Mouse (Mus musculus) G1E-ER4 (cell line): ENCODE measurements around the gene Pax7. TPM values are rescaled to one million over a fixed set of nuclear protein-coding genes. Genes with fewer than 3 reads are reported as not detected.

Experiments
- GATA1 ChIP-seq: IDR thresholded peaks from one replicate; pipeline ENCODE4 v1.8.0; 2012; ENCODE audit warnings: low read length, inconsistent platforms
- polyA plus RNA-seq: library from polyadenylated mRNA; stranded (reverse); fragments of >175 nt; gene quantifications from 2 replicates; pipeline ENCODE4 v1.2.3, GENCODE M21; 2012

The Pax7 gene
- polyA plus RNA-seq, 1 experiment, result not detected

DNA sequence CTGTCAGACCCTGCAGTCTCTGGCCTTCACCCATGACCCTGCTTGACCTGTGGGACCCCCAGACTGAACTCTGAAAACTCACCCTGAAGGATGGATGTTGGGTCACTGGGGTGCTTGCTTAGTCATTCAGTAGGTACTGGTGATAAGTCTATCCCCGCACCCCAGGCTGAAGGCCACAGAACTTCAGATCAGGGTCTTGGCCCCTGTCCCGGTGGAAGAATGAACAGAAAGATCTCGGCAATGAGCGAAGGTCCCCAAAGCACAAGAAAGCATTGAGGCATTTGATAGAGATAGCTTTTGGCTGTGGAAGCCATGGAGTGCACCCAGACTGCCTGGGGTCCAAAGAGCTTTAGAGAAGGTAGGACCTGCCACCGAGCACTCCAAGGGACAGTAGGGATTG lies 82.4 kb downstream of the Pax7 start:
- TF ChIP-seq GATA1, result no peak

DNA sequence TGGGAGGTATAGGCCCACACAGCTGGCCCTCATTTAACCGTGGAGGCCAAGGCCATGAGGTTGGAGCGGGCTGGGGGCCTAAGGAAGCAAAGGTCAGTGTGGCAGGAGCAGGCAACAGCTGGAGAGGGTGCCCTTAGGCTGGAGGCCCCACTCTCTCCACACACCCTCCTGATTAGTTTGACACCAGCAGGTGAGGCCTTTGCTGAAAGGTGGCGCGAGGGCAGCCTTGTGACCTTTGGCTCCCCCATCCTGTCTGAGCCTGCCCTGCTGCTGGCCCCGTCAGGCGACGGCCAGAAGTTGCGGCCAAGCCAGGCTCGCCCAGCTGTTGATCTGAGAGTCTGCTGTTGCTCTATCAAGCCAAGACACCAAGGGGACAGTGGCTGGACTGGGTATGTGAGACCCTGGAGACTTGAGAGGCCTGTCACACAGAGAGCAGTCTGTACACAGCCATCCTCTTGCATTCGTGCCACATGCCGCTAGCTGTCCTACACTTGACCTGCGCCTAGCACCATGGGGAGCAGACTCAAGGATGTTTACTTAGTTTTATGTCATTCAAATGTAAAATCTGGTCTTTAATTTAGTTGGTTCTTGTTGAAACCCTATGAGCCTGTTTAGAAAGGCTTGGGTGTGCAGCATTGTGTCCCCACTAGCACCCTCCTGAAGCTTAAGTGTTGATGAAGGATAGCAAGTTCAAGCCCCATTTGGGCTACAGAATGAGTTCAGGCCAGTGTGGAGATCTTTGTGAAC lies 86.0 kb downstream of the Pax7 start:
- TF ChIP-seq GATA1, result no peak

DNA sequence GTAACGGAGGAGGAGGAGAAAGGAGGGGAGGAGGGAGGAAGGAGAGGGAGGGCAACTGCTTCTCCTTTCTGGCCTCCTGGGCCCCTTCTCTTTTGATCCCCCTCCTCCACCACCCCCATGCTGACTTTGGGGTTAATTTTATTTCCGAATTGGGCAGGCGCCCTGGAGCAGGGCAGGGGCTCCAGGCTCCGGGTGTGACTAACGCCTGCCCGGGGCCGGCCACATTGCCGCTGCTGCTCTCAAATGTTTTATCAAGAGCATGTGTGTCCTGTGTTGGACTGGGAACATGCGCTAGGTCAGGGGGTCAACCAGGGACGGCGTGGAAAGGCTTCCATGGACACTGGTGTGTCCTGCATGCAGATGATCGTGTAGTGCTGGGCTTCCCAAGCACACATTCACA lies 87.2 kb downstream of the Pax7 start:
- no peak for TF ChIP-seq GATA1

DNA sequence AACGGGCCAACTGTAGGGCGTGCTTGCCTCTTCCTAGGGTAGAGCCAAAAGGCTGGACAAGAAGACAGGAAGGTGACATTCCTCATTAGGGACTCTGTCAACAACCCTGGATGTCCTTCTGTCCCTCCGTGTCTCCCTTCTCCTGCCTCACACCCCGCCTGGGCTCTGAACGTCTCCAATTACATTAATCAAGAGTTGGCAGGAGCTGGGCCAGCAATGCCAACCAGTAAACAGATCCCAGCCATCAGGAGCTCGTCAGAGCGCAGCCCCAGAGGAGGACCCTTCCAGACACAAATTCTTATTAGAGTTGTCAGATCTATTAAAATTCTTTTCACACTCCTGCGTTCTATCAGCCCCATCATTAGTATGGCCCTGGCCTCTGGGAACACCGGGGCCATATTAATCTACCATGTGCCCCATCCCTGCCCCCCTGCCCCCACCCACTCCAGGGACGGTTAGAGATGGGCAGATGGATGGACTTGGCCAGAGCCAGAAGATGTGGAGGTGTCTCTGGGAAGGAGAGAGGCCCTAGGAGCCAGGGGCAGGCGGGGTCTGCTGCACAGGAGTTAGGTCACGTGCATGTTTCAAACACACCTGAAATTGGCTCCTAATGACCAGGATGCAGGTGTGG lies 88.4 kb downstream of the Pax7 start:
- TF ChIP-seq GATA1, result no peak

DNA sequence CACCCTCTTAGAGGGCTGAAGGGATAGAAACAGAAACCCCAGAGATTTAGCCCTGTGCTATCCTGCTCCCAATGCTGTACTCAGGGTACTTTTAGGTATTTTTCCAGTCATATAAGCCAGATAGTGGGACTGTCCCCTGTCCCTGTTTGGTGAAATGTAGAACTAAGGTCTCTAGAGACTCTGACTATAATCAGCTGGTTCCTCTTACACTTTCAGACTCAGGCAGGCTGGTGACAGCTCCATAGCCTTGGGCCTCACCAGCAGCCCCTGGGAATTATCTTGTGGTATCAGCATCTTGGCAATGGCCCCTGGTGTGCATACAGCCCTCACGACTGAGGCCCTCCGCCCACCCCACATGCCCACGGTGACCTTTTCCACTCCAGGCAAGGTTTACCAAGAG lies 89.7 kb downstream of the Pax7 start:
- no peak for TF ChIP-seq GATA1

DNA sequence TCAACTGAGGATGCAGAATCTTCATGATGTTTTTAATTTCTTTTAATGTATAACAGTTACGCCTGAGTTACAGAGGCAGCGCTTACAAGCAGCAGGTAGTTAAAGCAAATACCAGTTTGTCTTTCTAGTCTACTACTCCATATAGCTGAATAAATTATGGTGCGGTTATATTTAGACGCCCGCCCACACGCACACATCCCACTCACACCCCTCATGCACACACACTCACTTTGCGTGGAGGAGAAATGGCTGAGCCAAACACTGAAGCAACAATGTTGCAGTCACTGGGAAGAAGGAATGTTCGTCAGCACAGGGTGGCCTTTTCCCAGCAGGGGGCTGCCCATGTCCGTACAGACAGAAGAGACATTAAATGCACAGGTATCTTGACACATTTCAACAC lies 96.3 kb downstream of the Pax7 start:
- no peak for TF ChIP-seq GATA1

DNA sequence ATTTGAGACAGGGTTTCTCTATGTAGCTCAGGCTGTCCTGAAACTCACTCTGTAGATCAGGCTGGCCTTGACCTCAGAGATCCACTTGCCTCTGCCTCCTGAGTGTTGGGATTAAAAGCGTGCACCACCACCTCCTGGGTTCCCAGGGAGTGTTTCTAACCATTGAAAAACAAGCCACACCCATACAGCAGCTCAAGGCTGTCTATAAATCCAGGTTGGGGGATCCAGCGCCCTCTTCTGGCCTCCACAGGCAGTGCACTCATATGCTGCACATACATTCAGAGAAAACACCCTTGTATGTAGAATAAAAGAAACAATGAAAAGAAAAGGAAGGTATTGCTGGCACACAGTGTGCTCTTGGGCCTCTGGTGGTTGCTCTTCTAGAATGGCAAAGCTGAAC lies 106.2 kb downstream of the Pax7 start:
- no peak for TF ChIP-seq GATA1

DNA sequence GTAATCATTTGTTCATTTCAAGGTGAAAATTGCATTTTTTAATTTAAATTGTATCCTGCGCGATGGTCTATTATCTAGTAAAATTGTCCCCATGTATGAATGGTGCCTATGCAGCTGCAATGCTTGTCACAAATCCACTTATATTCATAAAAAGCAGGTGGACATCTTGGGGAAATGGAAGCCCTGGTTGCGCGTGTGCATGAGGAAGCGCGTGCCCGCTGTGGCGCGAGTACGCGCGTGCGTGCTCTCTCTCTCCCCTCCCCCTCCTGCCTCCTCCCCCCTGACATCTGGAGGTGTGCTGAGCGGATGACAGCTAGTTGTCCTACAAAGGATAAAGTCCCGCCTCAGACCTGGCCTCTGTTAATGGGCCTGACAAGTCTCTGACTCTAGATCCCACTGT lies 107.9 kb downstream of the Pax7 start:
- TF ChIP-seq GATA1, result no peak

DNA sequence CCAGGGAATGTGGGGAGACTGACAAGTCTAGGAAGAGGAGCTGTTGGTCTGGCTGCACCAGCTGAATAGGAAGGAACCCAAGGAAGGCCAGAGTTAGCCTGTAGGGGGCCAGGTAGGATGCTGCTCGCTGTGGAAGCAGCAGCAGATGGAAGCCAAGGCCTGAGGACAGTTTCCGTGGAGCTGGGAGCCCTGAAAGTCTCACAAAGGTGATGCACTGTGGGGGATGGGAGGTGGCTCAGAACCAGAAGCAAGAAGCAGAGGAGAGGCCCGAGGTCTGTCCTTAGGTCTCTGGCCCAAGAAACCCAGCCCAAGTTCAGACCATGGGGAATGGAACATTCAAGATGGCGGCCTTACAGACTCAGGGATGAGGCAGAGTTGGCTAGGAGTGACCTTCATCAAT lies 109.0 kb downstream of the Pax7 start:
- no peak for TF ChIP-seq GATA1

DNA sequence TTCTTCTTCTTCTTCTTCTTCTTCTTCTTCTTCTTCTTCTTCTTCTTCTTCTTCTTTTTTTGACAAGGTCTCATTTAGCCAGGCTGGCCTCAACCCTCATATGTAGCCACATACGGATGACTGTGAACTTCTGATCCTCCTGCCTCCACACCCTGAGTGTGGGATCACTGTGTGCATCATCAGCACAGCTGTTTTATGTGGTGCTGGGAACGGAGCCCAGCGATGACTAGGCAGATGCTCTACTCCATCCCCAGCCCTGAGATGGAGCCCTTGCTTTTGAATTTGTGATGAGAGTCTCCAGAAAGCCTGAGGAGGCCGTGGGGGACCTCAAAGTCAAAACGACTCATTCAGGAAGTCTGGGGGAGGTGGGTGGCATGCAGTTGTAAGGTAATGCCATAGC lies 114.3 kb downstream of the Pax7 start:
- TF ChIP-seq GATA1, result no peak

DNA sequence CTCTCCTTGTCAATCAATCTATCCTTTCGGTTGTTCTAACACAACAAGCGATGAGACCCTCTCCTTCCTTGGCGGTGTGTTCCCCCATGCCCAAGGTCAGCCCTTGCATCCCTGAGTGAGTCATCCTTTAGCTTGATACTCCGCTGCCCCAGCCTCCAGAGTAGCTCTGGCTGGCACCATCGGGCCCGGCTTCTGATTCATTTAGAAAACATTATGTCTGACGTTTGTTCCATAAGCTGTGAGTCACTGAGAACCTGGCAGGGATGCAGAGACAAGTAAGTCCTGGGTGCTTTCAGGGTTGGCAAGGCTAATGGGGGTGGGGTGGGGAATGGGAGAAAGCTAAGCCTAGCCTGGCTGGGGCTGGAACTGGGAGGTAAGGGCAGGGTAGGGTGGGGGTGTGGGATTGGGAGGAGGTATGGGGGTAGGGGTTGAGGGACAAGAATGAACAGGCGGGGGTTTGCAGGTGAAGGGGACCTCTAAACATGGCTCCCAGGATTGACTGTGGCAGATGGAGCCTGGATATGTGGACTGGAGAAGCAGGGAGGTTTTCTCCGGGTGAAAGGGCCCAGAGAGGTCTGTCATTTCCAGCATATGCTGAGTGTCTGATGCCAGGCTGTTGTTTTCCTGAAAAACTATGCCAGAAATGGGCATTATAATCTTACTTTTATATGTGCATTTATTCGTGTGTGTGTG lies 116.7 kb downstream of the Pax7 start:
- no peak for TF ChIP-seq GATA1

DNA sequence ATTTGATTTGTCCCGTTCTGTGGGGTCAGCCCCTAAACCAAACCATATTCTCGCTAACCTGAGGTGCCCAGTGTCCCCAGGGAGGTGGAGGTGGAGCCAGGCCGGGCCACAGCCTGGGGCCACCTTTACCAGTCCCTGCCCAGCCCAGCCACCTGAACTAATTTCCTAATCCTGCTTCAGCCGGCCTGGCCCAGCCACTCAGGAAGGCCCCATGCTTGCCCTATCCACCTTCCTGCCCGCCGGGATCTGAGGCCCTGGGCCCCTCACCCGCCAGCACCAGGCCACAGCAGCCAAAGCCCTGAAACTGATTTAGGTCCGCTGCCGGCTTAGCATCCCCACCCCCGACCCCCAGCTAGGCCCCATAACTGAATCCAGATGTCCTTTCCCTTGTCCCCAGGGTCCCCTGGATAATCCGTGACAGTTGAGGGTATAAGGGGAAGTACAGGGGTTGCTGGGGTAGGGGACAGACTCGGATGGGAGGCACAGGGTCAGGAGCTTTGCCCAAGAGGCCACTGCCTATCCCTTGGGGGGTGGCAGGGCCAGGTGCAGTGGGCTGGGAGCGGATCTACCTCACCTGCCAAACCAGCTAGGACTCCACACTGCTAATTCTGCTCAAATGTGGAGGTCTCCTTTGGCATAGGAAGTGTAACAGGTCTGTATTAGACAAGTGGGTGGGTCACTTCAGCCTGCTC lies 117.9 kb downstream of the Pax7 start:
- TF ChIP-seq GATA1, result no peak

DNA sequence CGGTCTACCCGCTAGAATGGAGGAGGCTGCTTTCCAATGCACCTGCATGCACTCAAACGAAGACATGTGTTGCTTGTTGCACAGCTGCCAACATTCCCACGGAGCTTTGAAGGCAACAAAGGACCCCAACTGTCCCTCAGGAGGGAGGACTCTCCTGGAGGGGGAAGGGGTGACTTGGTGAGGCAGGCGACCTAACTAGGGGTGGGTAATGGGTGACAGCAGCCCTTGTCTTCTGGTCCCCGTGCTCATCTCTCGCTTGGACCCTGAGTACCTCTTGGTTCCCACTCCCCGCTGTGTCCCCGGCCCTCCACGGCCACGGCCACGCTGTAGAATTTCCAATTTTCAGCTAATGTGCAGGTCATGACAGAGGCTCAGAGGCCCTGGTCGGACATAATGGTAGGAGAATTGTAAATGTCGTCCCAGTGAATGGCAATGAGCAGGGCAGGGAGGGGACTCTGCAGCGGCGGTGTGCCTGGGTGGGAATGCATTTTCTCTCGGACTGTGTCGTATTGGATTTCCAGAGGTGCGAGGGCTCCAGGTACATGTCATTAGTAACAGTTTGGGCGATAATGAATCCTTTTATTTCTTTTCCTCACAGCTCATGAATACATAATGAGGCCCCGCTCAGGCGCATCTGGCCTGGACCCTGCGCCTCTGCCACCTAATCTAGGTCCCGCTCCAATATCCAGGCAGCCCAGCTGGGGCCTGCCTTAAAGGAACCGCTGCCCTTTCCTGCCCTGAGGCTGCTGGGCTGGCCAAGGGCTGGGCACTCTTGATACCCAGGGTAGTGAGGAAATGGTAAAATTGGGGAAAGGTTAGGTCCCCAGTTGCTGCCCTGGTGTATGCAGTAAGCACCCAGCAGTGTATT lies 122.6 kb downstream of the Pax7 start:
- no peak for TF ChIP-seq GATA1

DNA sequence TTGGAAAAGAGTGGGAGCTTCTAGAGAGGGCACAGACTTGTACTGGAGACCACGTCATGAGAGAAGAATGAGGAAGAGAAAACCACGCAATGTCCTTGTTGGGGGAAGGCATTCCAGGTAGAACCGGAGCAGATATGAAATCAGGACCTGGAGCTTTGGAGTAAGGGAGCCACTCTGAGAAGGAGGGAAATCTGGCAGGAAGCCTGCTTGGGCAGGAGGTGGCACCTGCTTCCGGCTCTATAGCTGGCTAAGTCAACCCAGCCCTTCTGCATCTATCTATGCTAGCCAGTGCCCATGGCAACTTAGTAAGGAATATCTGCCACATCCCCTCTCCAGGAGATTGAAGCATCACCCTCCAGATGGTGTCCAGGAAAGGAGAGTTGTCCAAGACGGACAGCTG lies 127.3 kb downstream of the Pax7 start:
- no peak for TF ChIP-seq GATA1

DNA sequence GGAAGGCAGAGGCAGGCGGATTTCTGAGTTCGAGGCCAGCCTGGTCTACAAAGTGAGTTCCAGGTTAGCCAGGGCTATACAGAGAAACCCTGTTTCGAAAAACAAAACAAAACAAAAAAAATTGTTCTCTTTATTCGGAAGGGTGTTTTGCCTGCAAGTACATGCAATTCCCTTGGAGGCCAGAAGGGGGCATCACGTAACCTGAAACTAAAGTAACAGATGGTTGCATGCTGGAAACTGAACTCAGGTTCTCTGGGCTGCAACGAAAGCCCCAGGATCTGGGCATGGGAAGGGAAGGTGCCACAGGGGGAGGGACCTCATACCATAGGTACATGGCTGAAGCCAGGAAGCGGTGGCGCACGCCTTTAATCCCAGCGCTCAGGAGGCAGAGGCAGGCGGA lies 129.9 kb downstream of the Pax7 start:
- no peak for TF ChIP-seq GATA1
